Mouse (Mus musculus): ENCODE measurements around the gene Cox20. TPM values are rescaled to one million over a fixed set of nuclear protein-coding genes. Genes with fewer than 3 reads are reported as not detected.
"Not testable (repeated sequence)": the region's sequence is repeated elsewhere in the genome, so short reads cannot be mapped to it uniquely, and the experiment has no call there.

The Cox20 gene
- 314 and 362 TPM in 2 replicates for polyA plus RNA-seq (2012; ENCODE audit: insufficient read depth, insufficient read length, missing spikeins)

DNA sequence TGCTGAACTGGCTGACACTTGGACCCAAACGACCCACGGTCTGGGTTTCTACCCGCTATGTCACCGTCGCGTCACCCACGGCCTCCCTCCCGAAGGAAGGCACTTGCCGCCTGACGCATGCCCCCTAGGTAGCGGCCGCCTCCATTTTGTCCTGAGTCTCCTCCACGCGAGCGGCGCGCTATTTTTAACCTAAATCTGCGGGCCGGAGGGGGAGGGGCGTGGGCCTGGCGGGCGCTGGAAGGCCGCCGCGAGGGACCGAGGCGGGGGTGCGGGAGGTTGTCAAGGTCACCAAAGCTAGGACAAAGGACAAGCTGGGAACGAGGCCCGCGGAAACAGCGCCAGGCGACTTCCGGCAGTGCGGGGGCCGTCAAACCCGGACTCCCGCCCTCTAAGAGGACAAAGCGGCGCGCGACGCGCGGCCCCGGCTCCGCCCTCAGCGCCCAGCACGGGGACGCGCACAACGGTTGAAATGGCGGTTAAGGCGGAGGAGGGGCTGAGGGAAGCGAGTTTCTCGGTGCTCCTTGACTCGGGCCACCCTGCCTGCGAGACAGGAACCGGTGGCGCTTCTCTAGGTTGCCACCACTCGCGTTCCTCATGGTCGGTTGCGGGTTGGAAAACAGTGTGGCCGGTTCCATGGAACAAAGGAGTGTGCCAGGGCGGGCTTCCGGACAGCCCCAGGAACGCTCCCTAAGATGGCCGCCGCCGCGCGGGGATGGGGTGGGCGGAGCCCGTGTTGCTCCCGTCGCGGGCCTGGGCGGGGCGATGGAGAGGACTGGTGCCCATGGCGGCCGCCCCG, at the start of gene Cox20:
Gene Cox20 (plus strand): TSS at position 742 of the 796 bp plus-strand sequence.
- Histone ChIP-seq H3K4me1 (ENCODE audit: control insufficient read depth, insufficient read depth, insufficient read length, low read length) (no peaks in the 10 kb centered on the region; the same call in 1 of the 2 replicates), H3K4me3 (ENCODE audit: insufficient read depth, low read depth, low read length) (peak within 1 kb of the TSS; percentile 85), H3K27ac (replicated peaks; ENCODE audit: low read depth, low read length) (peak within 1 kb of the TSS; percentile 100)

DNA sequence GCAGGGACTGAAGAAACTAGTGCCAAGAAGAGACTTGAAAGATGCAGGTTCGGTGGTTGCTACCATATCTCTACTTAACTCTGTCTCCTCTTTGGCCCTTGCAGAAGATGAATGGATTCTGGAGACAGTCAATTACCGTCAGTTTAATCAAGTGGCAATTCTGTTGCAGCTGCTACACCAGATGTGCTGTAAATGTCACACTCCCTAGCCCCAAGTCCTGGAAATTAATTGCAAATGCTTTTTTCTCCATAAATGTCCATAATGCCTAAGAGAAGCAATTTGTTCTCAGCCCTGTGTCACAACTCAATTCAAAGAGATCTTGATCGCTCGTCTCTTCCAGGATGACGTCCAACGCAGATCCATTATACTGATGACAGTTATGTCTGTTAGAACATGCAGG, 48.3 kb upstream of the Cox20 start:
- no peak overlapping the region for H3K27ac ChIP-seq (replicated peaks; ENCODE audit: low read depth, low read length)
- H3K4me3 ChIP-seq (ENCODE audit: insufficient read depth, low read depth, low read length) = no peak overlapping the region
- H3K4me1 ChIP-seq (ENCODE audit: control insufficient read depth, insufficient read depth, insufficient read length, low read length) = no peaks in the 10 kb centered on the region

DNA sequence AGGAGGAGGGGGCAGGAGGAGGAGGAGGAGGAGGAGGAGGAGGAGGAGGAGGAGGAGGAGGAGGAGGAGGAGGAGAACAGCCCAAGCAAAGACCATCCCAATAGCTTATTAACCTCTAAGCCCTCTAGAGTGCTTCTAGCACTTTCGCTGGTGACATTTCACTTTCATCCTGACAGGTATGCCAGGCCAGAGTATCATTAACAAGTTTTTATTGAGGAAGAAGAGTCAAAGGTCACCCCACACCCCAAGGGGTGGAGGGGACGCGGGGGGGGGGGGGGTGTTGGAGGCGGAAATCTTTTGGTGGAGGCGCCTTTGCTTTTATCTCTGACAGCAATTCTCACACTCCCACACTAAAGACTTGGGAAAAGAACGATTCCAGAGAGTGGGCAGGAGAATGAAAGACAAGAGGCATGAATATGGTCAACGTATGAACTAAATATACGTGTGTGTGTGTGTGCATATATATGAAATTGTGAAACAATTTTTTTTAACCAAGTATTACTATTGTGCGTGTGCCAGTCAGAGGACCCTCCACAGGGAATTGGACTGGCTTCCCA, 43.7 kb upstream of the Cox20 start:
- Histone ChIP-seq H3K27ac (replicated peaks; ENCODE audit: low read depth, low read length) (no peak overlapping the region), H3K4me1 (ENCODE audit: control insufficient read depth, insufficient read depth, insufficient read length, low read length) (no peaks in the 10 kb centered on the region; the same call in 1 of the 2 replicates), H3K4me3 (ENCODE audit: insufficient read depth, low read depth, low read length) (no peak overlapping the region)

DNA sequence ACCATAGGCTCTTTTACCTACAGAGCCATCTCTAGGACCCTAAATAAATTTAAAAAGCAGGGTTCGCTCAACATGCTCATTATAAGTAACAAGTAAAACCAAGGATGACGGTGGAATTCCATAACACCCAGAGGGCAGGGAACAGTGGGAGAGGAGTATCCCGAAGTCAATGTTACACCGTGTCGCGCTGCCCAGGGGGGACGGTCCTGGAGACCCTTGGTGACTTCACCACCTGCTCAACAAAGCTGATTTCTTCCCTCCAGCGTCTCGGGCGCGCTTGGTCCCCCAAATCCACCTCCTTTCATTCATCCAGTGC, 43.2 kb upstream of the Cox20 start:
- peak overlapping the region; percentile 73 for H3K4me3 ChIP-seq (ENCODE audit: insufficient read depth, low read depth, low read length)
- H3K4me1 ChIP-seq (ENCODE audit: control insufficient read depth, insufficient read depth, insufficient read length, low read length) = no peaks in the 10 kb centered on the region; the same call in 1 of the 2 replicates
- no peak overlapping the region for H3K27ac ChIP-seq (replicated peaks; ENCODE audit: low read depth, low read length)

DNA sequence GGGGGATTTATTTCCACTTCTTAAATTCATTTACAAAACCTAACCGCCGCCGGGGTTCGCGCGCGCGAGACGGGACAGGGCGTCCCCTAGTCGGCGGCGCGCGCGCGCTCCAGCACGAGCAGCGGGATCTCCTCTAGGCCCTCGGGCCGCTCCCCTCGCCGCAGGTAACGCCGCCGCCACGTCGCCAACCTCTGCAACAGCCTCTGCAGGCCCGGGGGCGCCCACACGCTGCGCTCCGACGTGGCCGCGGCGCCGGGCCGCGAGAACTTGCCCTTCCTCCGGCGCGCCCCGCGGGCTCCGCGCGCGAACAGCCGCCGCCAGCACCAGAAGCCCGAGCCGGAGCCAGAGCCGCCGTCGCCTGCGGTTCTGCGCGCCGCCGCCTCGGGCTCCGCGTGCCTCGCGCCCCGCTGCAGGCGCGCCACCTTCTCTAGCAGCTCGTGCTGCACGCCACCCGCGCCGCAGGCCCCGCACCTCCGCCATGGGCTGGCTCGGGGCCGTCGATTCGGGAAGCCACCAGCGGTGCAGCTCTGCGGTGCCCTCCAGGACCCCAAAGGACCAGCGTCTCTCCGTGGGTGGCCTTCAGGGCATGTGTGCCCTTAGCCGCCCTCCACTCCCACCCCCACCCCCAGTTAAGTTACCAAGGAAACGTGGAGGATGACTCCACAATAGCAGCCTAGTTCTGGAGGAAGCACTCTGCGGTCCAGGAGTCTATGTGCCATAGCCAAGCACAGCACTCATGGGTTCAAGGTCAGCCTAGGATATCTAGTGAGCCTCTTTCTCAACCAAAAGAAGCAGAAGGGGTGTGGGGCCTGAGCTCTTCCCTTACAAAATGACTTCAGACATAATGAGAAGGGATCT, 42.6 kb upstream of the Cox20 start:
- H3K27ac ChIP-seq (replicated peaks; ENCODE audit: low read depth, low read length) = no peak overlapping the region
- no peaks in the 10 kb centered on the region; the same call in 1 of the 2 replicates for H3K4me1 ChIP-seq (ENCODE audit: control insufficient read depth, insufficient read depth, insufficient read length, low read length)
- H3K4me3 ChIP-seq (ENCODE audit: insufficient read depth, low read depth, low read length) = peak overlapping the region; percentile 73

DNA sequence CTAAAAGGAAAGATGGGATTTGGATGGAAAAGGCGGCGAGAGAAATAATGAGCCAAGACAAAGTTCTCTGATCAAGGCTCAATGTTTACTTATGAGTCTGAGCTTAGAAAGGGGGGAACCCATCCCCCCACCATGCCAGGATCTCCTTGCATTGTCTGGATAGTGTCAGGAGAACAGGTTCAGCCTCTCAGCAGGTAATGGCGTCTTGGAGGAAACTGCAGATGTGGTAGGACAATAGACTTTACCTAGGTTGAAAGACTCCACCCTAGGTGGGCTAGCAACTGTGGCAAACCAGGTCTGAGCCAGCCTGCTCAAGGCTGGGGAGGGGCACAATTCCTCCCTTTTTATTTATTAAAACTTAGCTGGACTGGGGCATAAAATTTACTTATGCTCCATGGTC, 35.6 kb upstream of the Cox20 start:
- H3K4me3 ChIP-seq (ENCODE audit: insufficient read depth, low read depth, low read length); H3K27ac ChIP-seq (replicated peaks; ENCODE audit: low read depth, low read length); H3K4me1 ChIP-seq (ENCODE audit: control insufficient read depth, insufficient read depth, insufficient read length, low read length): not testable (repeated sequence)

DNA sequence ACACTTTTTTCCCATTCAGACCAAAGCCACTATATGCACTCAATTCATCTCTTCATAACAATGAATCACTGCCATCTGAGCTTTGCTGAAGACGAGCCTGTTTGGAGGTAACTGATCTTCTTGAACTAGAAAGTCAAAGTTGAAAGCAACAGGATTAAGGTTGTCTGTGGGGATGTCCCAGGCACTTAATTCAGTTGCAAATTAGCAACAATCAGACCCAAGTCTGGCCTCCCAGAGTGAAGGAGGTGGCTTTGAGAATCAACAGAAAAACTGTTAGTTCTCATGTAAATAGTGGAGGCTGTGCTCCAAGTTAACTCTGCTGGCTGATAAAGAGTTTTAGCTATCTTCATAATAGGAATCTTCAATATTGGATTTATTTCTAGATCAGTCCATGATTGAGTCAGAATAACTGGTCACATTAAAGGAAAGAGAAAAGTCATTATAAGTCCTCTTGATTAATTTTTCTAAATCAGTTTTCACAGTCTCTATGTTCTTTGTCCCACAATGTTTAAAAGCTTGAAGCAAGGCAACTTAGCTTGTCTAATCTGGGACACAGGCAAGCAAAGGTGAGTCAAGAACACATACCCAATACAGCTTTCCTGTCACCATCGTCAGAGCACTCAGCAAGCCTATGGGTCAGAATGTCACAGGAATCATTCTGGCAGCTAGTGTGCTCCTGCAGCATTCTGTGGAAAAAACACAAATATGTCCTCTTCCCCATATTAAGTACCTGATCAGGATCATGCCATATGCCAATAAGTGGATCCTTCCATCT, 34.8 kb upstream of the Cox20 start:
- no peak overlapping the region for H3K4me3 ChIP-seq (ENCODE audit: insufficient read depth, low read depth, low read length)
- no peak overlapping the region for H3K27ac ChIP-seq (replicated peaks; ENCODE audit: low read depth, low read length)
- H3K4me1 ChIP-seq (ENCODE audit: control insufficient read depth, insufficient read depth, insufficient read length, low read length) = no peaks in the 10 kb centered on the region

DNA sequence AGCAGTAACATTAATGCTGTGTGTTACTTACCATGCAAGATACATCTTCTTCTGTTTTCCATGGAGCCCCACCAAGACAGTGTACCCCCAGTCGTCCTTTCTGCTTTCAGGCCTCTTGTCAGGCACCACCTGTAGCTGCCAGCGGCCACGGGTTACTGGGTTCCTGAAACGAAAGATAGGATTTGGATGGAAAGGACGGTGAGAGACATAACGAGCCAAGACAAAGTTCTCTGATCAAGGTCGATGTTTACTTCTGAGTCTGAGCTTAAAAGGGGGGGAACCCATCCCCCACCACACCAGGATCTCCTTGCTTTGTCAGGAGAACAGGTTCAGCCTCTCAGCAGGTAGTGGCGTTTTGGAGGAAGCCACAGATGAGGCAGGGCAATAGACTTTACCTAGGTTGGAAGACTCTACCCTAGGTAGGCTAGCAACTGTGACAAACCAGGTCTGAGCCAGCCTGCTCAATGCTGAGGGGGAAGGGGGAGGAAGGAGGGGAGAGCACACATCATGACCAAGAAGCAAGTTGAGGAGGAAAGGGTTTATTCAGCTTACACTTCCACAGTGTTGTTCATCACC, 31.2 kb upstream of the Cox20 start:
- H3K4me1 ChIP-seq (ENCODE audit: control insufficient read depth, insufficient read depth, insufficient read length, low read length) = no peaks in the 10 kb centered on the region
- H3K4me3 ChIP-seq (ENCODE audit: insufficient read depth, low read depth, low read length) = no peak overlapping the region
- no peak overlapping the region for H3K27ac ChIP-seq (replicated peaks; ENCODE audit: low read depth, low read length)

DNA sequence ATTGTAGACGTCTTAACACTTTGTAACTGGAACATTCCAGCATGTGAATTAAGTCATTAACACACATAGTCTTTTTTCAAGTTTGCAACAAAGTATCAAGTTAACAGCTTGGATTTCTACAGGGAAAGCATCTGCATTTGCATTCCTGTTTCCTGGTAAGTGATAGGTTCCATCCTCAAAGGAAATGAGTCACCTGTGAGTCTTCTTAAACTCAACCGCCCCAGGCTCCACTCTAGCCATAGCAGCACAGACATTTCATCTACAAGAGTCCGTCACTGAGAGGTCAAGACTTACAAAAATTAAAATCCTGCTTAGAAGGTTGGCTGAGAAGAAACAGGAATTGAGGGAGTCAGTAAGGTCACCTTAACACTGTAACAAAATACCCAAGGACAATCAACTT, 27.2 kb upstream of the Cox20 start:
- H3K4me1 ChIP-seq (ENCODE audit: control insufficient read depth, insufficient read depth, insufficient read length, low read length) = no peaks in the 10 kb centered on the region
- H3K4me3 ChIP-seq (ENCODE audit: insufficient read depth, low read depth, low read length) = no peak overlapping the region
- no peak overlapping the region for H3K27ac ChIP-seq (replicated peaks; ENCODE audit: low read depth, low read length)

DNA sequence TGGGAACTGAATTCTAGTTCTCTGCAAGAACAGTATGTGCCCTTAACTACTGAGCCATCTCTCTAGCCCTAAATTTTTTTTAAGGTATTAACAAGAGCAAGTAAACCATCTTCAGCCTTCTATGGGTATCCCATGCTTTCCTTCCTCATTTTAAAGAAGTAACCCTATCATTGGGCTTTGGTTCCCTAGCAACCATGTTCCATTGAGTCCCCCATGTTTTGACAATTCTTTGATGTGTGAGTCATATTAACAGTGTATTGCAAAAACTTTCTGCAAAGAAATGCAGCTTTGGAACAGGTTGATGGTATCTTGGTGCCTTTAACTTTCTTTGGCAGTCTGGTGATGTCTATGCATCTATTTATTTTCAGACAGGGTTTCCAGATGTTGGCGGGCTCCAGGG, 24.9 kb upstream of the Cox20 start:
- Histone ChIP-seq H3K27ac (replicated peaks; ENCODE audit: low read depth, low read length) (no peak overlapping the region), H3K4me3 (ENCODE audit: insufficient read depth, low read depth, low read length) (no peak overlapping the region)

DNA sequence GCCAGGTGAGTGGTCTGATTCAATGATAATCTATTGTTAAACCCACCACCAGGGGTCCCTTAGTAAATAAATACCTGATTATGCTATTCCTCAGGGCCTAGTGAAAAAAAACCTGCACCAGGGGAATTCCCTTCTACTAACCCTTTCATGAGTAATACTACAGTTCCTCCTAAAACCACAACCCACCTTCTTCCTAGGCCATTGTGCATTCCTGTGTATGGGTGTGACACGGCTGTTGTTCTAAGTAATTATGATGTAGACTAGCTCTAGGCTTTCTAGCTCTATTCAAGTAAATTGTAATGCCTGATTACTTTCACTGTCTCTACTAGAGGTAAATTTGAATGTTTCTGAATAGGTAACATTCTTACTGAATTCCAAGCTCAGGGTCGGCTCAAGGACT, 17.7 kb upstream of the Cox20 start:
- H3K4me3 ChIP-seq (ENCODE audit: insufficient read depth, low read depth, low read length); H3K27ac ChIP-seq (replicated peaks; ENCODE audit: low read depth, low read length); H3K4me1 ChIP-seq (ENCODE audit: control insufficient read depth, insufficient read depth, insufficient read length, low read length): not testable (repeated sequence)

More for the DNA sequence above, 24.9 kb upstream of the Cox20 start:
- H3K4me1 ChIP-seq (ENCODE audit: control insufficient read depth, insufficient read depth, insufficient read length, low read length) = no peaks in the 10 kb centered on the region

DNA sequence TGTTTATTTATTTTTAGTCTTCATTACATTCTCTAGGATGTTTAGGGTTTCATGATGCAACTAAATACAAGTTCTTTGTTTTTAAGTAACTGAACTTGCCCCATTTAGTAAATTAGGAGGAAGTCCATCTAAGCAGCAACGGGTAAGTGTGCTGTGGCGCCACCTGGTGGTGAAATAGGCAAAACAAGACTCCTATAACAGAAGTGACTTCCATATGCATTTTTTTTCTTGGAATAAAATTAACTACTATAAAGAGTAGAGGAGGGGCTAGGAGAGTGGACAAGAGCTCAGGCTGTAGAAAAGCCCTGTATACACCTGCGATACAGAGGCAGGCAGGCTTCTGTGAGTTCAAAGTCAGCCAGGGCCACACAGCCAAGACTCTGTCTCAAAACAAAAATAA, 15.5 kb upstream of the Cox20 start:
- H3K27ac ChIP-seq (replicated peaks; ENCODE audit: low read depth, low read length) = no peak overlapping the region
- no peaks in the 10 kb centered on the region for H3K4me1 ChIP-seq (ENCODE audit: control insufficient read depth, insufficient read depth, insufficient read length, low read length)
- no peak overlapping the region for H3K4me3 ChIP-seq (ENCODE audit: insufficient read depth, low read depth, low read length)

DNA sequence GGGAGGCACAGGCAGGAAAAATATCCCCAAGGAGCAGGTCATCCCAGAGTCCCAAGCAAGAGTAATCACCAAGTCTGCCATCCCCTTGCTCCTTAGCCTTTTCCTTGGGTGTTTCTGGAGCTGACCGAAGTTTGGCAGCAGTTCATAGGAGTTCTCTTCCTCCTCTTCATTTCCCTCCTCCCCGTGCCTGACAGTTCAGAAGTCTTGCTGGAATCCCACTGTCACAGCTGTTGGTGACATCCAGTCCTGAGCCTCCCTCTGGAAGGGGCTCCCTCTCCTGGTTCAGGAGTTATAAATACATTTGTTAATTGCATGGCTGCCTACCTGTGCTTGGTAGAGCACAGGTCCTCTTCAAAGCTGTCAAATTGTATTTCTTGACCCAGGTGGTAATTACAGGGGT, 9.4 kb upstream of the Cox20 start:
- H3K27ac ChIP-seq (replicated peaks; ENCODE audit: low read depth, low read length) = no peak overlapping the region
- H3K4me1 ChIP-seq (ENCODE audit: control insufficient read depth, insufficient read depth, insufficient read length, low read length) = no peaks in the 10 kb centered on the region
- H3K4me3 ChIP-seq (ENCODE audit: insufficient read depth, low read depth, low read length) = no peak overlapping the region

DNA sequence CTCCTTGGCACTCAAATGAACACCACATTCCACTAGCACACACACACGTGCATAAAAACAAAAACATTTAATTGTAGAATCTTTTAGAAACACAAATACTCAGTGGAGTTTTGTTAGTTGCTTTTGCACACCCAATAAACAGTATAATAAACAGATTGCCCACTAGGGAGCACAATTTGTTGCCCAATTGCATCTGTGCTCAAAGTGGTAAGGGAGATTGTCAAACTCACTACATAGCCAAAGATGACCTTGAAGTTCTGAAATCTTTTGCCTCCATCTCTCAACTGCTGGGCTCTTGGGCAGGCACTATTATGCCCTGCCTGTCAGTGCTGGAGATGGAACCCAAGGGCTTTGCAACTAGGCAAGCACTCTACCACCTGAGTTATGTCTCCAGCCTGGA, 8.8 kb upstream of the Cox20 start:
- Histone ChIP-seq H3K27ac (replicated peaks; ENCODE audit: low read depth, low read length) (no peak overlapping the region), H3K4me3 (ENCODE audit: insufficient read depth, low read depth, low read length) (no peak overlapping the region), H3K4me1 (ENCODE audit: control insufficient read depth, insufficient read depth, insufficient read length, low read length) (no peaks in the 10 kb centered on the region)

Measured in brown adipose tissue, adult 24 weeks (tissue).